Mouse (Mus musculus): Measurements from ENCODE around the gene Fggy. TPM values are rescaled to one million over a fixed set of nuclear protein-coding genes. Genes with fewer than 3 reads are reported as not detected.

Gene Fggy
- polyA plus RNA-seq, 1 experiment: not detected

DNA sequence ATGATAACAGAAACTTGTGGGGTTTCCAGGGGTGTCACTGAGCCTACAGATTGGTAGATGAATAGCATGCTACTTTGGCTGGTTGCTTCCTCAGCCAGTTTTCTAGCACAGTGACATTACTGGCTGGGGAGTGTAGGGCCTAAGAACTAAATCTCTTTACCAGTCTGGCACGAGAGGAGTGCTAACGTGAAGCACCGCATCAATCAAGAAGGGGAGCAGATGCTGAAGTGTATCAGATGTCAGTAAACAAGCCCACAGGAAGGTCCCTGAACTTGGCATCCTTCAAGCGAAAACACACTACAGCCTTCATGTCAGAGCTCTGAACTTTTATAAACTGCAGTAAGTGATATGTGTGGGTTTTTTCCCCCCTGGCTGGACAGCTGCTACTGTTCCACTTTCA lies 303.8 kb downstream of the Fggy start:
- Histone ChIP-seq H3K27me3 (ENCODE audit: control insufficient read depth) (no peaks in the 10 kb centered on the region), H3K4me3 (replicated peaks) (no peak overlapping the region)
- TF ChIP-seq TAL1 (IDR thresholded peaks at IDR 0.05; ENCODE audit: low read length): no peak
- no peak for TF ChIP-seq GATA1 (IDR thresholded peaks at IDR 0.05; ENCODE audit: low read length)

GRCm38 (mm10) chr4:95861741-95862155 lies 304.4 kb downstream of the Fggy start:
- Histone ChIP-seq H3K4me3 (replicated peaks) (no peak overlapping the region), H3K9me3 (ENCODE audit: control insufficient read depth, low read length) (no peaks in the 10 kb centered on the region), H3K4me1 (ENCODE audit: control insufficient read depth) (no peaks in the 10 kb centered on the region), H3K27me3 (ENCODE audit: control insufficient read depth) (no peaks in the 10 kb centered on the region), H3K36me3 (ENCODE audit: control insufficient read depth) (no peaks in the 10 kb centered on the region; the same call in 1 of the 2 replicates)
- TF ChIP-seq GATA1 (IDR thresholded peaks at IDR 0.05; ENCODE audit: low read length) (no peak), TAL1 (IDR thresholded peaks at IDR 0.05; ENCODE audit: low read length) (no peak)

More for the DNA sequence above, 303.8 kb downstream of the Fggy start:
- Histone ChIP-seq H3K36me3 (ENCODE audit: control insufficient read depth) (no peaks in the 10 kb centered on the region; the same call in 1 of the 2 replicates), H3K9me3 (ENCODE audit: control insufficient read depth, low read length) (no peaks in the 10 kb centered on the region), H3K4me1 (ENCODE audit: control insufficient read depth) (no peaks in the 10 kb centered on the region)

GRCm38 (mm10) chr4:95862276-95862675 lies 305.0 kb downstream of the Fggy start:
- H3K4me1 ChIP-seq (ENCODE audit: control insufficient read depth): no peaks in the 10 kb centered on the region
- H3K27me3 ChIP-seq (ENCODE audit: control insufficient read depth): no peaks in the 10 kb centered on the region
- no peaks in the 10 kb centered on the region; the same call in 1 of the 2 replicates for H3K36me3 ChIP-seq (ENCODE audit: control insufficient read depth)
- no peak for TF ChIP-seq TAL1 (IDR thresholded peaks at IDR 0.05; ENCODE audit: low read length)
- no peak for TF ChIP-seq GATA1 (IDR thresholded peaks at IDR 0.05; ENCODE audit: low read length)
- H3K9me3 ChIP-seq (ENCODE audit: control insufficient read depth, low read length): no peaks in the 10 kb centered on the region
- no peak overlapping the region for H3K4me3 ChIP-seq (replicated peaks)

GRCm38 (mm10) chr4:95862781-95863499 lies 305.6 kb downstream of the Fggy start:
- no peaks in the 10 kb centered on the region for H3K9me3 ChIP-seq (ENCODE audit: control insufficient read depth, low read length)
- no peaks in the 10 kb centered on the region; the same call in 1 of the 2 replicates for H3K36me3 ChIP-seq (ENCODE audit: control insufficient read depth)
- no peak overlapping the region for H3K4me3 ChIP-seq (replicated peaks)
- no peak for TF ChIP-seq GATA1 (IDR thresholded peaks at IDR 0.05; ENCODE audit: low read length)
- no peak for TF ChIP-seq TAL1 (IDR thresholded peaks at IDR 0.05; ENCODE audit: low read length)
- no peaks in the 10 kb centered on the region for H3K4me1 ChIP-seq (ENCODE audit: control insufficient read depth)
- H3K27me3 ChIP-seq (ENCODE audit: control insufficient read depth): no peaks in the 10 kb centered on the region

DNA sequence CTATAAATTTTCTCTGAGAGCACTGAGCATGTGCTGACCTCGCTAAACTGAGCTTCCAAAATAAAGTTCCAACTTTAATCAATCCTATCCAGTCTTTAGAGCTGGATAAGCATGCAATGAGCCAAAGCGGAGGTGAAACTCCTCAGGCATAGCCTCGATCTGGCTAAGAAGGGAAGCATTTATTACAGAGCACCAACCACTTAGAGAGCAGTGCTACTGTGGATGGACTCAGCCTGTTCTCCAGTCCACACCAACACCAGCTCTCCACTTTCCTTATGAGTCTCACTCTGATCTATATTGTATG lies 306.1 kb downstream of the Fggy start:
- H3K4me1 ChIP-seq (ENCODE audit: control insufficient read depth): no peaks in the 10 kb centered on the region
- no peak for TF ChIP-seq TAL1 (IDR thresholded peaks at IDR 0.05; ENCODE audit: low read length)
- TF ChIP-seq GATA1 (IDR thresholded peaks at IDR 0.05; ENCODE audit: low read length): no peak
- H3K4me3 ChIP-seq (replicated peaks): no peak overlapping the region
- H3K36me3 ChIP-seq (ENCODE audit: control insufficient read depth): no peaks in the 10 kb centered on the region; the same call in 1 of the 2 replicates
- H3K27me3 ChIP-seq (ENCODE audit: control insufficient read depth): no peaks in the 10 kb centered on the region
- H3K9me3 ChIP-seq (ENCODE audit: control insufficient read depth, low read length): no peaks in the 10 kb centered on the region

- TF ChIP-seq TAL1 (IDR thresholded peaks at IDR 0.05; ENCODE audit: low read length) (no peak), GATA1 (IDR thresholded peaks at IDR 0.05; ENCODE audit: low read length) (no peak)
- H3K4me3 ChIP-seq (replicated peaks): no peak overlapping the region
- H3K27me3 ChIP-seq (ENCODE audit: control insufficient read depth): no peaks in the 10 kb centered on the region
- no peaks in the 10 kb centered on the region for H3K9me3 ChIP-seq (ENCODE audit: control insufficient read depth, low read length)
- H3K4me1 ChIP-seq (ENCODE audit: control insufficient read depth): no peaks in the 10 kb centered on the region
- H3K36me3 ChIP-seq (ENCODE audit: control insufficient read depth): no peaks in the 10 kb centered on the region
These were observed 307.9 kb downstream of the Fggy start for GRCm38 (mm10) chr4:95865251-95865650.

DNA sequence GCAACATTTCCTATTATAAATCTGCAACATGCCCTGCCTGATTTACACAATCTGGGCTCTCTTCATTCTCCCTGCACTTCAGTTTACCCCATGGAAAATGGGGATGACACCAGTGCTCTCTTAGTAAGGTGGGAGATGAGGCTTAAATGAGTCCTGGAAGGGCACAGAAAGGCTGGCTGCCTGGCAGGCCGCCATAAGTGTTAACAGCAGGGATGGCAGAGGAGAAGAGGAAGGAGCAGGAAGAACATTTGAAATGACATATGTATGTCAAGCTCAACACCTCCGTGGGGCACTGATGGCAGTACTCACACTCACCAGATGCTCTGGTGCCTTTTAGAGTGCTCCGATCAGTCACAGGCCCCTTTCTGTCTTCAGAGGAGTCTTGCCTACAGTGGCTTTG lies 308.6 kb downstream of the Fggy start:
- TF ChIP-seq GATA1 (IDR thresholded peaks at IDR 0.05; ENCODE audit: low read length): no peak
- TF ChIP-seq TAL1 (IDR thresholded peaks at IDR 0.05; ENCODE audit: low read length): no peak
- no peaks in the 10 kb centered on the region for H3K36me3 ChIP-seq (ENCODE audit: control insufficient read depth)

DNA sequence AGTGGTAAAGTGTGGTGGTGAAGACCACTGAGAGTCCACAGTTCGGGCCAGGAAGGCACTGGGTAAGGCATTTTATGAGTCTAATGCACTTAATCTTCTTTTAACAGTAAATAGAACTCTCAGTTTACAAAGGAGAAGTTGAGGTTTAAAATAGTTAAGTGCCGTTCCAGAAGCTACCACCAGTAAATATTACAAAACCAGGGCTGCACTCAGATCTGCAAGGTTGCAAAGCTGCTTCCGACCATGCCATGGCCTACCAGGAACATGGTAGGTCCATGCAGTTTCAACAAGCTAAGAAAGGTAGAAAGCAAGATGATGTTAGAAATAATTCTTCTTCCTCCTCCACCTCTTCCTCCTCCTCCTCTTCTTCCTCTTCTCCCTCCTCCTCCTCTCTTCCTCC lies 309.8 kb downstream of the Fggy start:
- TF ChIP-seq TAL1 (IDR thresholded peaks at IDR 0.05; ENCODE audit: low read length) (no peak), GATA1 (IDR thresholded peaks at IDR 0.05; ENCODE audit: low read length) (no peak)
- no peaks in the 10 kb centered on the region for H3K36me3 ChIP-seq (ENCODE audit: control insufficient read depth)
- H3K4me3 ChIP-seq (replicated peaks): no peak overlapping the region
- no peaks in the 10 kb centered on the region for H3K4me1 ChIP-seq (ENCODE audit: control insufficient read depth)
- no peaks in the 10 kb centered on the region for H3K27me3 ChIP-seq (ENCODE audit: control insufficient read depth)
- H3K9me3 ChIP-seq (ENCODE audit: control insufficient read depth, low read length): no peaks in the 10 kb centered on the region

More for the DNA sequence above, 308.6 kb downstream of the Fggy start:
- Histone ChIP-seq H3K27me3 (ENCODE audit: control insufficient read depth) (no peaks in the 10 kb centered on the region), H3K4me1 (ENCODE audit: control insufficient read depth) (no peaks in the 10 kb centered on the region), H3K9me3 (ENCODE audit: control insufficient read depth, low read length) (no peaks in the 10 kb centered on the region), H3K4me3 (replicated peaks) (no peak overlapping the region)

- H3K4me3 ChIP-seq (replicated peaks): no peak overlapping the region
- TF ChIP-seq TAL1 (IDR thresholded peaks at IDR 0.05; ENCODE audit: low read length): no peak
- no peak for TF ChIP-seq GATA1 (IDR thresholded peaks at IDR 0.05; ENCODE audit: low read length)
- H3K4me1 ChIP-seq (ENCODE audit: control insufficient read depth): no peaks in the 10 kb centered on the region
- H3K27me3 ChIP-seq (ENCODE audit: control insufficient read depth): no peaks in the 10 kb centered on the region
- no peaks in the 10 kb centered on the region for H3K36me3 ChIP-seq (ENCODE audit: control insufficient read depth)
- H3K9me3 ChIP-seq (ENCODE audit: control insufficient read depth, low read length): no peaks in the 10 kb centered on the region
These were observed 311.0 kb downstream of the Fggy start for GRCm38 (mm10) chr4:95868348-95868747.

Data from erythroblast, embryonic 14.5 days (primary cell).